Mouse (Mus musculus): Measurements from ENCODE around the gene Olfr38. TPM values are rescaled to one million over a fixed set of nuclear protein-coding genes. Genes with fewer than 3 reads are reported as not detected.

Gene Olfr38
- total and polyA plus RNA-seq, 3 experiments: not detected

GRCm38 (mm10) chr6:42790949-42791556, 34.8 kb downstream of the Olfr38 start:
- TF ChIP-seq SMC3 (IDR thresholded peaks at IDR 0.05; ENCODE audit: low read depth, low read length) (no peak), ZMIZ1 (IDR thresholded peaks at IDR 0.05; ENCODE audit: low read depth, low read length) (no peak), E2F4 (IDR thresholded peaks at IDR 0.05; ENCODE audit: insufficient replicate concordance, low read depth, low read length) (no peak), TBP (conservative IDR thresholded peaks at IDR 0.05; ENCODE audit: low read depth, low read length) (no peak), ZNF384 (IDR thresholded peaks at IDR 0.05; ENCODE audit: low read depth, low read length) (no peak), BHLHE40 (IDR thresholded peaks at IDR 0.05; ENCODE audit: low read depth, low read length) (no peak), ZKSCAN1 (IDR thresholded peaks at IDR 0.05; ENCODE audit: borderline replicate concordance, low read depth, low read length) (no peak), IRF4 (IDR thresholded peaks at IDR 0.05; ENCODE audit: low read depth, low read length) (no peak), POLR2AphosphoS2 (IDR thresholded peaks at IDR 0.05; ENCODE audit: low read depth, low read length) (no peak), JUND (conservative IDR thresholded peaks at IDR 0.05; ENCODE audit: low read depth, low read length) (no peak)
- dilution Hi-C loops (cut with MboI; ENCODE audit: extremely low pct_ligation_motif_present, extremely low pct_unique_long_range_greater_than_20kb, low sequenced_read_pairs) (no loop called here), in situ Hi-C loops (cut with MboI; ENCODE audit: low pct_ligation_motif_present, low pct_unique_long_range_greater_than_20kb, low sequenced_read_pairs) (no loop called here)
- Histone ChIP-seq H3K36me3 (replicated peaks in 1 of 2; ENCODE audit: control insufficient read depth in 1 of 2, insufficient read depth in 1 of 2, low read length in 1 of 2) (no peaks in the 10 kb centered on the region), H3K9ac (ENCODE audit: insufficient read depth, low read depth) (no peak overlapping the region), H3K4me1 (ENCODE audit: control insufficient read depth in 1 of 2, insufficient read depth in 2 of 2) (no peaks in the 10 kb centered on the region), H3K9me3 (replicated peaks; ENCODE audit: low read length) (no peaks in the 10 kb centered on the region), H3K4me3 (replicated peaks in 1 of 3; ENCODE audit: low read depth in 2 of 3, low read length in 2 of 3, poor library complexity in 1 of 3) (no peak overlapping the region), H3K79me2 (replicated peaks; ENCODE audit: control insufficient read depth, extremely low read depth, insufficient read depth, poor library complexity, severe bottlenecking) (no peaks in the 10 kb centered on the region), H3K27me3 (replicated peaks) (no peaks in the 10 kb centered on the region), H3K27ac (ENCODE audit: insufficient read depth, low read depth) (no peak overlapping the region), H3K4me2 (ENCODE audit: insufficient read depth, low read depth, poor library complexity, severe bottlenecking) (no peak overlapping the region)
- no peak for DNase-seq (ENCODE audit: extremely low read depth)

DNA sequence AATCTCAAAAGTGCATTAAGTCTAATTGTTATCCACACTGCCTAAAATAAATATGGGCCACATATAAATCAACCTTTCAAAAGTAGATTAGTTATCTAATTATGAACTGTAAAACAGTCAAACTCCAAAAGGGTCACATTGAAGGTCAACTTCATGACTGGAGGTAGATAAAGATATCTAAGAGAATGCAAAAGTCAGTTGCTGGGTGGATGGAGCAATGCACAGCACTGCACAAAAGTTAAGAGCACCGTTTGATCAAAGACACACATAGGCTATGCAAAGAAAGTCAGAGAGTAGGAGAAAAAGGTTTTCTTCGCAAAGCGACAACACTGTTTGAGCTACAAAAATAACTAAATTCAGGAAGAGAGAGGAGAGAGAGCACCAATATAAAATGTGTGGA, 38.8 kb downstream of the Olfr38 start:
- Histone ChIP-seq H3K4me2 (ENCODE audit: insufficient read depth, low read depth, poor library complexity, severe bottlenecking) (no peak overlapping the region), H3K27ac (ENCODE audit: insufficient read depth, low read depth) (no peak overlapping the region), H3K27me3 (replicated peaks) (no peaks in the 10 kb centered on the region), H3K79me2 (replicated peaks; ENCODE audit: control insufficient read depth, extremely low read depth, insufficient read depth, poor library complexity, severe bottlenecking) (no peaks in the 10 kb centered on the region), H3K9ac (ENCODE audit: insufficient read depth, low read depth) (no peak overlapping the region), H3K9me3 (replicated peaks; ENCODE audit: low read length) (no peaks in the 10 kb centered on the region), H3K4me3 (replicated peaks in 1 of 3; ENCODE audit: low read depth in 2 of 3, low read length in 2 of 3, poor library complexity in 1 of 3) (no peak overlapping the region), H3K4me1 (ENCODE audit: control insufficient read depth in 1 of 2, insufficient read depth in 2 of 2) (no peaks in the 10 kb centered on the region), H3K36me3 (replicated peaks in 1 of 2; ENCODE audit: control insufficient read depth in 1 of 2, insufficient read depth in 1 of 2, low read length in 1 of 2) (no peaks in the 10 kb centered on the region)
- TF ChIP-seq CHD2 (IDR thresholded peaks at IDR 0.05; ENCODE audit: low read length): no peak
- TF ChIP-seq ZNF384 (IDR thresholded peaks at IDR 0.05; ENCODE audit: low read depth, low read length): no peak
- TF ChIP-seq USF2 (conservative IDR thresholded peaks at IDR 0.05; ENCODE audit: low read depth, low read length): no peak
- TF ChIP-seq USF1 (IDR thresholded peaks at IDR 0.05; ENCODE audit: low read depth, low read length): no peak
- TF ChIP-seq MXI1 (IDR thresholded peaks at IDR 0.05; ENCODE audit: low read depth, low read length): no peak
- TF ChIP-seq RAD21 (IDR thresholded peaks at IDR 0.05; ENCODE audit: low read depth, low read length): no peak
- no peak for TF ChIP-seq E2F4 (IDR thresholded peaks at IDR 0.05; ENCODE audit: insufficient replicate concordance, low read depth, low read length)
- no peak for TF ChIP-seq ELF1 (IDR thresholded peaks at IDR 0.05; ENCODE audit: low read depth, low read length)
- no peak for TF ChIP-seq TCF12 (IDR thresholded peaks at IDR 0.05; ENCODE audit: low read depth, low read length)
- TF ChIP-seq RCOR1 (conservative IDR thresholded peaks at IDR 0.05; ENCODE audit: low read depth, low read length): no peak
- TF ChIP-seq ZMIZ1 (IDR thresholded peaks at IDR 0.05; ENCODE audit: low read depth, low read length): no peak
- TF ChIP-seq TBP (conservative IDR thresholded peaks at IDR 0.05; ENCODE audit: low read depth, low read length): no peak
- TF ChIP-seq NRF1 (IDR thresholded peaks at IDR 0.05; ENCODE audit: low read depth, low read length): no peak
- no peak for TF ChIP-seq UBTF (IDR thresholded peaks at IDR 0.05; ENCODE audit: low read depth, low read length)
- in situ Hi-C loops (cut with MboI; ENCODE audit: low pct_ligation_motif_present, low pct_unique_long_range_greater_than_20kb, low sequenced_read_pairs) (no loop called here), dilution Hi-C loops (cut with MboI; ENCODE audit: extremely low pct_ligation_motif_present, extremely low pct_unique_long_range_greater_than_20kb, low sequenced_read_pairs) (no loop called here)
- DNase-seq (ENCODE audit: extremely low read depth): no peak

Measured in CH12.LX (cell line).